Mouse (Mus musculus): ENCODE measurements at regions not wholly inside any gene's neighbourhood (a gene's known extent, or its start where the extent isn't known, plus 50 kb on each side); places are given as distances from the start of the nearest gene placed in this dataset.
A peak's percentile ranks its signal among the peaks of the same experiment; 100 is the strongest.

- Histone ChIP-seq H3K4me3 (ENCODE audit: insufficient read depth, poor library complexity, severe bottlenecking) (no peak overlapping the region), H3K27me3 (ENCODE audit: control insufficient read depth, insufficient read depth, insufficient read length) (no peaks in the 10 kb centered on the region), H3K79me2 (ENCODE audit: control insufficient read depth, insufficient read depth) (no peaks in the 10 kb centered on the region), H3K36me3 (ENCODE audit: control insufficient read depth, insufficient read depth) (no peaks in the 10 kb centered on the region), H3ac (ENCODE audit: control insufficient read depth, insufficient read length, low read depth) (no peak overlapping the region), H3K79me3 (ENCODE audit: low read depth) (no peaks in the 10 kb centered on the region)
- TF ChIP-seq CTCF (IDR thresholded peaks at IDR 0.05; ENCODE audit: control insufficient read depth, insufficient read depth, insufficient read length) (no peak), CEBPB (IDR thresholded peaks at IDR 0.05; ENCODE audit: low read depth) (no peak), MYOD1 (IDR thresholded peaks at IDR 0.05; ENCODE audit: control insufficient read depth, insufficient read length, low read depth) (no peak), USF1 (IDR thresholded peaks at IDR 0.05; ENCODE audit: low read depth) (no peak)
These were observed 231.8 kb upstream of the Jun start for GRCm38 (mm10) chr4:95283789-95284188.

- H3K4me3 ChIP-seq (ENCODE audit: insufficient read depth, poor library complexity, severe bottlenecking): no peak overlapping the region
- H3ac ChIP-seq (ENCODE audit: control insufficient read depth, insufficient read length, low read depth): no peak overlapping the region
- TF ChIP-seq CTCF (IDR thresholded peaks at IDR 0.05; ENCODE audit: control insufficient read depth, insufficient read depth, insufficient read length): no peak
- TF ChIP-seq MAX (IDR thresholded peaks at IDR 0.05): no peak
- TF ChIP-seq USF1 (IDR thresholded peaks at IDR 0.05; ENCODE audit: low read depth): no peak
- no peak for TF ChIP-seq MYOD1 (IDR thresholded peaks at IDR 0.05; ENCODE audit: control insufficient read depth, insufficient read length, low read depth)
- no peak for TF ChIP-seq MYOG (IDR thresholded peaks at IDR 0.05; ENCODE audit: control insufficient read depth, extremely low read depth, insufficient read length)
- TF ChIP-seq FOSL1 (IDR thresholded peaks at IDR 0.05; ENCODE audit: insufficient read depth, low read length, poor library complexity, severe bottlenecking): no peak
- no peak for TF ChIP-seq CEBPB (IDR thresholded peaks at IDR 0.05; ENCODE audit: low read depth)
- no peaks in the 10 kb centered on the region for H3K27me3 ChIP-seq (ENCODE audit: control insufficient read depth, insufficient read depth, insufficient read length)
- H3K36me3 ChIP-seq (ENCODE audit: control insufficient read depth, insufficient read depth): no peaks in the 10 kb centered on the region
- H3K79me2 ChIP-seq (ENCODE audit: control insufficient read depth, insufficient read depth): no peaks in the 10 kb centered on the region
- no peaks in the 10 kb centered on the region for H3K79me3 ChIP-seq (ENCODE audit: low read depth)
These were observed 232.2 kb upstream of the Jun start for GRCm38 (mm10) chr4:95284192-95284591.

DNA sequence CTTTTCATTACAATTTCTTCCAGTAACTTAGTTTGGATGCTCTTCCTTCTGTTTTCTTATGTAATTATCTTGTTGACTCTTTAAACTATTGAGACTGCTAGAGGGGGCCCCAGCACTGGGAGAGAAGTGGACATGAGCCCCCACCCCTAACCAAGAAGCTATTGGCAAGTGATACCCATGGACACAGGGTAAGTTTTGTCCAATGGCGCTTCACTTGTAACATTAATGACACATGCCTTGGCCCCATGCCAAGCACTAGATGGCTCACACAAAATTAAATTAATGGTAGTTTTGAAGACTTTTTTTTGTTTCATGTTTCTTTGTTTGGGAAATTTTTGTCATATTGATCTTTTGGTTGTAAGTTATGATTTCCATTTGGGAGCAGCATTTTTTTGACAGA lies 232.7 kb upstream of the Jun start:
- Histone ChIP-seq H3ac (ENCODE audit: control insufficient read depth, insufficient read length, low read depth) (no peak overlapping the region), H3K27me3 (ENCODE audit: control insufficient read depth, insufficient read depth, insufficient read length) (no peaks in the 10 kb centered on the region), H3K36me3 (ENCODE audit: control insufficient read depth, insufficient read depth) (no peaks in the 10 kb centered on the region), H3K4me3 (ENCODE audit: insufficient read depth, poor library complexity, severe bottlenecking) (no peak overlapping the region), H3K79me2 (ENCODE audit: control insufficient read depth, insufficient read depth) (no peaks in the 10 kb centered on the region), H3K79me3 (ENCODE audit: low read depth) (no peaks in the 10 kb centered on the region)
- TF ChIP-seq USF1 (IDR thresholded peaks at IDR 0.05; ENCODE audit: low read depth) (no peak), CEBPB (IDR thresholded peaks at IDR 0.05; ENCODE audit: low read depth) (no peak), CTCF (IDR thresholded peaks at IDR 0.05; ENCODE audit: control insufficient read depth, insufficient read depth, insufficient read length) (no peak), MAX (IDR thresholded peaks at IDR 0.05) (no peak), FOSL1 (IDR thresholded peaks at IDR 0.05; ENCODE audit: insufficient read depth, low read length, poor library complexity, severe bottlenecking) (no peak), MYOD1 (IDR thresholded peaks at IDR 0.05; ENCODE audit: control insufficient read depth, insufficient read length, low read depth) (no peak)

DNA sequence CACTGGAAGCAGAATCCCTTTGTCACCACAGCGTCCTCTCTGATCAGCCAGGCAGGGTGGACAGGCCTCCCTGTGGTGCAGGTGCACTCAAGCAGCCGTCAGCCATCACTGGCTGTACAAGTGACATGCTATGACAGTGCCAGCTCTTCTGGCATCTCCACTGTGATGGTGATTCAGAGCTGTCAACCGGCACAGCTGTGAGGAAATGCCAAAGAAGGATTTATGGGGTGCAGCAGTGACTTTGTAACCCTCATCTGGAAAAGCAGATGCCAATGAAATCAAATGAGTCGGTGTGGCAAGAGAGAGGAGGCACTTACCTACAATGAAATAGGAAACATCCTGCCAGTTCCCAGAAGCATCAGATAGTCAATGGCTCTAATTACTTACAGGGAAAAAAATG lies 238.3 kb upstream of the Jun start:
- no peaks in the 10 kb centered on the region for H3K79me2 ChIP-seq (ENCODE audit: control insufficient read depth, insufficient read depth)

DNA sequence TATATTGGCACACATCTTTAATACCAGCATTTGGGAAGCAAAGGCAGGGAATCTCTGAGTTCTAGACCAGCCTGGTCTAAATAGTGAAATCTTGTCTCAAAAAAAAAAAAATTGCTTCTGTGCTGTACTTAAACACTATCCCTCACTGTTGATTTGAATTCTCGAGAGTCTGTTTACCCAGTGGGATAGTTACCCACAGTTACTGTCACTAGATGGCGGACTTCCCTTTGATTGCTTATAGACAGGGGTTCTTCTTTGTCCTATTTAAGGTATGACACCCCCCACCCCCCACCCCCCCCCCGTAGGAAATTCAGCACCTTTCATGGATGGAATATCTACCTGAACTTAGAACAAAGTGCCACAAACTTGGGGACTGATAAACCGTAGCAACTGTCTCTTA lies 242.1 kb upstream of the Jun start:
- Histone ChIP-seq H3K4me3 (ENCODE audit: insufficient read depth, poor library complexity, severe bottlenecking) (no peak overlapping the region), H3K36me3 (ENCODE audit: control insufficient read depth, insufficient read depth) (no peaks in the 10 kb centered on the region), H3ac (ENCODE audit: control insufficient read depth, insufficient read length, low read depth) (no peak overlapping the region), H3K27me3 (ENCODE audit: control insufficient read depth, insufficient read depth, insufficient read length) (no peaks in the 10 kb centered on the region), H3K79me2 (ENCODE audit: control insufficient read depth, insufficient read depth) (no peaks in the 10 kb centered on the region), H3K79me3 (ENCODE audit: low read depth) (no peaks in the 10 kb centered on the region)
- TF ChIP-seq MYOG (IDR thresholded peaks at IDR 0.05; ENCODE audit: control insufficient read depth, extremely low read depth, insufficient read length): no peak
- no peak for TF ChIP-seq CTCF (IDR thresholded peaks at IDR 0.05; ENCODE audit: control insufficient read depth, insufficient read depth, insufficient read length)
- no peak for TF ChIP-seq FOSL1 (IDR thresholded peaks at IDR 0.05; ENCODE audit: insufficient read depth, low read length, poor library complexity, severe bottlenecking)
- TF ChIP-seq MAX (IDR thresholded peaks at IDR 0.05): no peak
- TF ChIP-seq USF1 (IDR thresholded peaks at IDR 0.05; ENCODE audit: low read depth): no peak
- TF ChIP-seq MYOD1 (IDR thresholded peaks at IDR 0.05; ENCODE audit: control insufficient read depth, insufficient read length, low read depth): no peak
- no peak for TF ChIP-seq CEBPB (IDR thresholded peaks at IDR 0.05; ENCODE audit: low read depth)

More for the DNA sequence above, 238.3 kb upstream of the Jun start:
- H3K27me3 ChIP-seq (ENCODE audit: control insufficient read depth, insufficient read depth, insufficient read length): no peaks in the 10 kb centered on the region
- TF ChIP-seq CEBPB (IDR thresholded peaks at IDR 0.05; ENCODE audit: low read depth) (no peak), MYOG (IDR thresholded peaks at IDR 0.05; ENCODE audit: control insufficient read depth, extremely low read depth, insufficient read length) (no peak), MYOD1 (IDR thresholded peaks at IDR 0.05; ENCODE audit: control insufficient read depth, insufficient read length, low read depth) (peak; percentile 40), CTCF (IDR thresholded peaks at IDR 0.05; ENCODE audit: control insufficient read depth, insufficient read depth, insufficient read length) (no peak), MAX (IDR thresholded peaks at IDR 0.05) (no peak)
- H3K4me3 ChIP-seq (ENCODE audit: insufficient read depth, poor library complexity, severe bottlenecking): no peak overlapping the region
- no peak overlapping the region for H3ac ChIP-seq (ENCODE audit: control insufficient read depth, insufficient read length, low read depth)
- H3K36me3 ChIP-seq (ENCODE audit: control insufficient read depth, insufficient read depth): no peaks in the 10 kb centered on the region
- no peaks in the 10 kb centered on the region for H3K79me3 ChIP-seq (ENCODE audit: low read depth)

DNA sequence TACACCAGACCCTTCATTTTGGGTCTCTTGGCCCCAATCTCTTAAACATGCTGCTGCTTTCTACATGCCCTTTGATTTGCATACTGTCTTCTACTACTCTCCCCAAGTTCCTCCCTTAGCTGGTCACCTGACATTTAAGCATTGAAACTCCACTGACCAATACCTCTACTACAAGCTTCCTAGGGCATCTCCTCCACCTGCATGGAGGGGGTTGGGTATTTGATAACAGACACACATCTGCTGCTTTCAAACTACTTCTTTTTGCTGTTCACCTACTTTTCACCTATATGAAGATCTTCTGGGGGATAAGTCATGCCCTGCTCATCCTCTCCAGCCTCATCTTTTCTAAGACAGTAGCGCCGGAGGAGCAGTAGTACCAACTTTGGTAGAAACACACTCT lies 249.9 kb upstream of the Jun start:
- H3K79me3 ChIP-seq (ENCODE audit: low read depth): no peaks in the 10 kb centered on the region
- H3K79me2 ChIP-seq (ENCODE audit: control insufficient read depth, insufficient read depth): no peaks in the 10 kb centered on the region
- H3K27me3 ChIP-seq (ENCODE audit: control insufficient read depth, insufficient read depth, insufficient read length): no peaks in the 10 kb centered on the region
- no peak overlapping the region for H3ac ChIP-seq (ENCODE audit: control insufficient read depth, insufficient read length, low read depth)
- H3K4me3 ChIP-seq (ENCODE audit: insufficient read depth, poor library complexity, severe bottlenecking): no peak overlapping the region
- no peaks in the 10 kb centered on the region for H3K36me3 ChIP-seq (ENCODE audit: control insufficient read depth, insufficient read depth)
- TF ChIP-seq MYOG (IDR thresholded peaks at IDR 0.05; ENCODE audit: control insufficient read depth, extremely low read depth, insufficient read length): no peak
- TF ChIP-seq MAX (IDR thresholded peaks at IDR 0.05): no peak
- no peak for TF ChIP-seq CTCF (IDR thresholded peaks at IDR 0.05; ENCODE audit: control insufficient read depth, insufficient read depth, insufficient read length)
- no peak for TF ChIP-seq MYOD1 (IDR thresholded peaks at IDR 0.05; ENCODE audit: control insufficient read depth, insufficient read length, low read depth)
- TF ChIP-seq USF1 (IDR thresholded peaks at IDR 0.05; ENCODE audit: low read depth): no peak
- no peak for TF ChIP-seq FOSL1 (IDR thresholded peaks at IDR 0.05; ENCODE audit: insufficient read depth, low read length, poor library complexity, severe bottlenecking)
- no peak for TF ChIP-seq CEBPB (IDR thresholded peaks at IDR 0.05; ENCODE audit: low read depth)
